In genomic region chr17:66152706-66153662, GRCm38 (mm10) we compare ENCODE assay signal across 8 mouse cellular contexts. TPM values are rescaled to one million over a fixed set of nuclear protein-coding genes. Genes with fewer than 3 reads are reported as not detected.
DNase-seq lines count a peak whose midpoint lies in the region; ATAC-seq and TF ChIP-seq lines count a peak whose summit lies in the region.
"Not testable (repeated sequence)": the region's sequence is repeated elsewhere in the genome, so short reads cannot be mapped to it uniquely, and the experiment has no call there.

No protein-coding gene starts in this region.

- ATAC-seq in erythroblast, adult 5-6 weeks (replicated peaks; ENCODE audit: low FRiP score, poor library complexity, severe bottlenecking): peak; percentile 73; the same call in 1 of the 2 replicates
- peak; percentile 75 for ATAC-seq in granulocyte monocyte progenitor cell, adult 5-6 weeks (replicated peaks; ENCODE audit: poor library complexity, severe bottlenecking)
- peak; percentile 61; the same call in 1 of the 2 replicates for ATAC-seq in hindbrain, embryonic 13.5 days (ENCODE audit: low FRiP score)
- peak; percentile 51 for ATAC-seq in kidney, embryonic 14.5 days (ENCODE audit: low FRiP score, low TSS enrichment)
- ATAC-seq in liver, embryonic 13.5 days (ENCODE audit: low read depth): peak; percentile 71
- peak; percentile 90 for ATAC-seq in megakaryocyte progenitor cell, adult 5-6 weeks (replicated peaks; ENCODE audit: poor library complexity)
- ATAC-seq in stomach, postnatal 0 days (ENCODE audit: low FRiP score, low TSS enrichment): peak; percentile 81

- not testable (repeated sequence) for H3K27ac ChIP-seq in hindbrain, embryonic 13.5 days; kidney, embryonic 14.5 days (ENCODE audit: low read depth, low read length); liver, embryonic 13.5 days; stomach, postnatal 0 days (replicated peaks)

- TF ChIP-seq EP300 in stomach, postnatal 0 days (optimal IDR thresholded peaks at IDR 0.05): not testable (repeated sequence)

- not testable (repeated sequence) for H3K9me3 ChIP-seq in hindbrain, embryonic 13.5 days; kidney, embryonic 14.5 days (ENCODE audit: control insufficient read depth, low read length); liver, embryonic 13.5 days (replicated peaks); stomach, postnatal 0 days (ENCODE audit: control insufficient read depth, low read length)

- peaks cover 18% of the 10 kb centered on the region; the same call in 1 of the 2 replicates for H3K36me3 ChIP-seq in hindbrain, embryonic 13.5 days
- H3K36me3 ChIP-seq in kidney, embryonic 14.5 days (ENCODE audit: control insufficient read depth, insufficient read depth, low read length): peaks cover 44% of the 10 kb centered on the region
- peaks cover 43% of the 10 kb centered on the region for H3K36me3 ChIP-seq in liver, embryonic 13.5 days
- peaks cover 12% of the 10 kb centered on the region for H3K36me3 ChIP-seq in stomach, postnatal 0 days (ENCODE audit: control insufficient read depth, insufficient read depth, low read length)

- peak; percentile 36; the same call in 1 of the 2 replicates for TF ChIP-seq CTCF in stomach, postnatal 0 days (IDR thresholded peaks at IDR 0.05; ENCODE audit: low read depth)

- DNase-seq in liver, embryonic 13.5 days; stomach, postnatal 0 days (ENCODE audit: low spot score): not testable (repeated sequence)
- DNase-seq in naive thymus-derived CD4-positive, alpha-beta T cell, adult 2 months (ENCODE audit: low read depth): peak; percentile 7

- 76% methylated on average over 6 of the region's 8 CpGs for WGBS in hindbrain, embryonic 13.5 days
- 69% methylated on average over 5 of the region's 8 CpGs for WGBS in kidney, embryonic 14.5 days
- WGBS in liver, embryonic 13.5 days (ENCODE audit: insufficient replicate concordance): 66% methylated on average over 5 of the region's 8 CpGs
- WGBS in stomach, postnatal 0 days: 66% methylated on average over 5 of the region's 8 CpGs

- not testable (repeated sequence) for H3K27me3 ChIP-seq in hindbrain, embryonic 13.5 days; kidney, embryonic 14.5 days (ENCODE audit: control insufficient read depth, insufficient read depth, low read length); liver, embryonic 13.5 days; stomach, postnatal 0 days (ENCODE audit: control insufficient read depth, insufficient read depth, low read length)

- not testable (repeated sequence) for H3K9ac ChIP-seq in hindbrain, embryonic 13.5 days; kidney, embryonic 14.5 days (ENCODE audit: low read depth, low read length); liver, embryonic 13.5 days; stomach, postnatal 0 days (ENCODE audit: low read length)

- H3K4me2 ChIP-seq in hindbrain, embryonic 13.5 days; kidney, embryonic 14.5 days (replicated peaks; ENCODE audit: low read depth, low read length); liver, embryonic 13.5 days; stomach, postnatal 0 days (replicated peaks; ENCODE audit: low read depth): not testable (repeated sequence)

- H3K4me1 ChIP-seq in hindbrain, embryonic 13.5 days (replicated peaks); kidney, embryonic 14.5 days (ENCODE audit: control insufficient read depth, insufficient read depth, low read length); liver, embryonic 13.5 days (replicated peaks); stomach, postnatal 0 days (replicated peaks; ENCODE audit: control insufficient read depth, insufficient read depth): not testable (repeated sequence)

- H3K4me3 ChIP-seq in hindbrain, embryonic 13.5 days; kidney, embryonic 14.5 days (ENCODE audit: low read length); liver, embryonic 13.5 days (replicated peaks); stomach, postnatal 0 days (ENCODE audit: low read depth, low read length): not testable (repeated sequence)

RNA-seq across cellular contexts. Expression of gene Ddx11, which starts 29.7 kb away (rescaled TPM):
- 1.2 and 3.1 TPM in 2 replicates for total RNA-seq in erythroblast, adult 5-6 weeks (2015; ENCODE audit: low replicate concordance)
- 3.5 and 6.0 TPM in 2 replicates for total RNA-seq in erythroblast, adult 5-6 weeks (2017; ENCODE audit: low replicate concordance)
- total RNA-seq in granulocyte monocyte progenitor cell, adult 5-6 weeks (2014; fragmentation: Nextera tagmentation): 21.8 and 28.2 TPM in 2 replicates
- 21.5 and 24.0 TPM in 2 replicates for total RNA-seq in granulocyte monocyte progenitor cell, adult 5-6 weeks (2017)
- polyA plus RNA-seq in hindbrain, embryonic 13.5 days (2015; fragmentation: Nextera tagmentation; extraction: Ambion mirVana): 6.2 and 7.5 TPM in 2 replicates
- 13.9 and 26.3 TPM in 2 replicates for polyA plus RNA-seq in kidney, embryonic 14.5 days (2014; fragmentation: Nextera tagmentation; extraction: Ambion mirVana)
- 8.6 and 9.9 TPM in 2 replicates for polyA plus RNA-seq in liver, embryonic 13.5 days (2015; fragmentation: Nextera tagmentation; extraction: Ambion mirVana)
- 13.4 and 17.3 TPM in 2 replicates for total RNA-seq in megakaryocyte progenitor cell, adult 5-6 weeks (2015)
- total RNA-seq in megakaryocyte progenitor cell, adult 5-6 weeks (2017): 18.4 and 23.3 TPM in 2 replicates
- polyA plus RNA-seq in stomach, postnatal 0 days (2015; fragmentation: Nextera tagmentation; extraction: Ambion mirVana): 2.9 TPM in 2 replicates

RNA-seq across cellular contexts. Expression of gene Washc1, which starts 41.6 kb away (rescaled TPM):
- total RNA-seq in erythroblast, adult 5-6 weeks (2015; ENCODE audit: low replicate concordance): 5.4 and 9.6 TPM in 2 replicates
- total RNA-seq in erythroblast, adult 5-6 weeks (2017; ENCODE audit: low replicate concordance): 5.9 and 8.9 TPM in 2 replicates
- total RNA-seq in granulocyte monocyte progenitor cell, adult 5-6 weeks (2014; fragmentation: Nextera tagmentation): 19.3 and 28.6 TPM in 2 replicates
- total RNA-seq in granulocyte monocyte progenitor cell, adult 5-6 weeks (2017): 22.5 and 25.5 TPM in 2 replicates
- 45.4 and 48.0 TPM in 2 replicates for polyA plus RNA-seq in hindbrain, embryonic 13.5 days (2015; fragmentation: Nextera tagmentation; extraction: Ambion mirVana)
- polyA plus RNA-seq in kidney, embryonic 14.5 days (2014; fragmentation: Nextera tagmentation; extraction: Ambion mirVana): 33.1 and 38.4 TPM in 2 replicates
- polyA plus RNA-seq in liver, embryonic 13.5 days (2015; fragmentation: Nextera tagmentation; extraction: Ambion mirVana): 18.6 and 19.0 TPM in 2 replicates
- total RNA-seq in megakaryocyte progenitor cell, adult 5-6 weeks (2015): 14.7 and 15.1 TPM in 2 replicates
- 22.5 and 29.8 TPM in 2 replicates for total RNA-seq in megakaryocyte progenitor cell, adult 5-6 weeks (2017)
- polyA plus RNA-seq in stomach, postnatal 0 days (2015; fragmentation: Nextera tagmentation; extraction: Ambion mirVana): 27.2 and 27.6 TPM in 2 replicates

RNA-seq across cellular contexts. Expression of gene Ndufv2, which starts 51.6 kb away (rescaled TPM):
- 58.2 and 67.7 TPM in 2 replicates for total RNA-seq in erythroblast, adult 5-6 weeks (2015; ENCODE audit: low replicate concordance)
- 60.4 TPM in 2 replicates for total RNA-seq in erythroblast, adult 5-6 weeks (2017; ENCODE audit: low replicate concordance)
- total RNA-seq in granulocyte monocyte progenitor cell, adult 5-6 weeks (2014; fragmentation: Nextera tagmentation): 203 and 207 TPM in 2 replicates
- 229 and 314 TPM in 2 replicates for total RNA-seq in granulocyte monocyte progenitor cell, adult 5-6 weeks (2017)
- polyA plus RNA-seq in hindbrain, embryonic 13.5 days (2015; fragmentation: Nextera tagmentation; extraction: Ambion mirVana): 354 and 357 TPM in 2 replicates
- 380 and 457 TPM in 2 replicates for polyA plus RNA-seq in kidney, embryonic 14.5 days (2014; fragmentation: Nextera tagmentation; extraction: Ambion mirVana)
- polyA plus RNA-seq in liver, embryonic 13.5 days (2015; fragmentation: Nextera tagmentation; extraction: Ambion mirVana): 246 and 248 TPM in 2 replicates
- 238 and 242 TPM in 2 replicates for total RNA-seq in megakaryocyte progenitor cell, adult 5-6 weeks (2015)
- total RNA-seq in megakaryocyte progenitor cell, adult 5-6 weeks (2017): 243 and 254 TPM in 2 replicates
- 348 and 356 TPM in 2 replicates for polyA plus RNA-seq in stomach, postnatal 0 days (2015; fragmentation: Nextera tagmentation; extraction: Ambion mirVana)
